Comparison of ENCODE assay signal across 8 mouse cellular contexts in the genomic region with DNA sequence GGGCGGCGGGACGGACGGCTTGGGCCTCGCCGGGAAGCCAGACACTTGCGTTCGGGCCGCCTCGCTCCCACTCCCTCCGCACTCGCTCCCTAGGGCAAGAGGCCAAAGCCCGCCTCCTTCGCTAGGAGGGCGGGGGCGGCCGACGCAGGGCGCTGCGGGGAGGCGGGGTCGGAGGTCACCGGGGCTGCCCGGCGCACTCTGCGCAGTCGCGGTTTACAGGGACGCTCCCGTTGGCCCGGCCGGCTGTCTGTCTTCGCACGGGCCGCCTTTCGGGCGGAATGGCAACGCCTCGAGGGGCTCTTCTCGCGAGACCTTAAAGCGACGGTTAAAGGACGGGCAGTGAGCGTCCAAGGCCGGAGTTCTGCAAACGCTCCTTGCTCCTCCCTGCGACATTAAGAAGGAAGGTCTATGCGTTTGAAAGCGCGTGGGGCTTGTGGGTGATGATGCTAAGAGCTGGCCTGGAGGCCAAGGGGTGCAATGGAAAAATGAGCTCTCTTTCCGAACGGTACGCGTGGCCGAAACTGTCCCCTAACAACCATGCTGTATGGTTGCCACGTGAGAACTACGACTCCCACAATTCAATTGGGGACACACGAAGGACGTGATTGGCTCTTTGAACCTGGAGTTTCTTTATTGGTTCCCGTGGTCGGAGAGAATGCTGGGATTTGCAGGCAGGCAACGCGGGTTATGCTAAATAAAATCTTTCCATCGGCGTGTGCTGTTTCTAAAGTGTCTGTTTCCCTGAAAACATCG. TPM values are rescaled to one million over a fixed set of nuclear protein-coding genes. Genes with fewer than 3 reads are reported as not detected.
DNase-seq lines count a peak whose midpoint lies in the region; ATAC-seq and TF ChIP-seq lines count a peak whose summit lies in the region.

A gene (minus strand): TSS at position 87 of the 753 bp plus-strand sequence.

- peak; percentile 97 for DNase-seq in 3134 (ENCODE audit: extremely low read depth, insufficient read length, low spot score)
- DNase-seq in adrenal gland, postnatal 36 days = peak; percentile 99 to 100
- DNase-seq in heart, adult 18-20 months = peak; percentile 99 to 100
- peak; percentile 99 for DNase-seq in kidney, adult 2 months
- peak; percentile 97 to 99 for DNase-seq in spleen, adult 2 months (ENCODE audit: low read depth in 1 of 2, low spot score in 2 of 2)

- peak within 1 kb of the TSS; percentile 98 for H3K27ac ChIP-seq in embryonic facial prominence, embryonic 13.5 days
- H3K27ac ChIP-seq in kidney, adult 2 months (ENCODE audit: insufficient read depth, low read depth, low read length) = peak within 1 kb of the TSS; percentile 92
- peak within 1 kb of the TSS; percentile 99 for H3K27ac ChIP-seq in limb, embryonic 12.5 days
- H3K27ac ChIP-seq in midbrain, embryonic 15.5 days = peak within 1 kb of the TSS; percentile 96
- H3K27ac ChIP-seq in spleen, adult 2 months (ENCODE audit: insufficient read depth, low read length) = peak within 1 kb of the TSS; percentile 97

- peak within 1 kb of the TSS; percentile 100 for H3K4me3 ChIP-seq in embryonic facial prominence, embryonic 13.5 days
- H3K4me3 ChIP-seq in kidney, adult 2 months (ENCODE audit: insufficient read depth, low read depth, low read length) = peak within 1 kb of the TSS; percentile 95
- peak within 1 kb of the TSS; percentile 98 for H3K4me3 ChIP-seq in limb, embryonic 12.5 days (replicated peaks)
- peak within 1 kb of the TSS; percentile 88 for H3K4me3 ChIP-seq in midbrain, embryonic 15.5 days
- H3K4me3 ChIP-seq in spleen, adult 2 months (ENCODE audit: extremely low read depth, insufficient read depth, insufficient read length) = peak within 1 kb of the TSS; percentile 99

- peaks cover 19% of the 10 kb centered on the region for H3K4me1 ChIP-seq in embryonic facial prominence, embryonic 13.5 days
- H3K4me1 ChIP-seq in kidney, adult 2 months (ENCODE audit: control insufficient read depth, insufficient read depth, low read length) = peaks cover 6% of the 10 kb centered on the region; the same call in 1 of the 2 replicates
- H3K4me1 ChIP-seq in limb, embryonic 12.5 days (replicated peaks) = peaks cover 19% of the 10 kb centered on the region
- H3K4me1 ChIP-seq in midbrain, embryonic 15.5 days = peaks cover 20% of the 10 kb centered on the region
- peaks cover 3% of the 10 kb centered on the region for H3K4me1 ChIP-seq in spleen, adult 2 months (ENCODE audit: control insufficient read depth, insufficient read depth, insufficient read length)

- peak; percentile 81 for TF ChIP-seq POLR2A in kidney, adult 2 months (IDR thresholded peaks at IDR 0.05; ENCODE audit: low read depth, low read length)
- TF ChIP-seq POLR2A in spleen, adult 2 months (IDR thresholded peaks at IDR 0.05; ENCODE audit: low read depth, low read length) = peak; percentile 43

- peak within 1 kb of the TSS; percentile 78 for H3K4me2 ChIP-seq in embryonic facial prominence, embryonic 13.5 days
- H3K4me2 ChIP-seq in limb, embryonic 12.5 days = peak within 1 kb of the TSS; percentile 85
- H3K4me2 ChIP-seq in midbrain, embryonic 15.5 days = peak within 1 kb of the TSS; percentile 59

- H3K9ac ChIP-seq in embryonic facial prominence, embryonic 13.5 days = peak within 1 kb of the TSS; percentile 99
- H3K9ac ChIP-seq in limb, embryonic 12.5 days (replicated peaks) = peak within 1 kb of the TSS; percentile 97
- peak within 1 kb of the TSS; percentile 90 for H3K9ac ChIP-seq in midbrain, embryonic 15.5 days

- no peaks in the 10 kb centered on the region for H3K27me3 ChIP-seq in embryonic facial prominence, embryonic 13.5 days
- H3K27me3 ChIP-seq in kidney, adult 2 months (replicated peaks; ENCODE audit: control insufficient read depth, insufficient read depth, low read length) = no peaks in the 10 kb centered on the region
- H3K27me3 ChIP-seq in limb, embryonic 12.5 days = no peaks in the 10 kb centered on the region
- no peaks in the 10 kb centered on the region for H3K27me3 ChIP-seq in midbrain, embryonic 15.5 days (replicated peaks)
- H3K27me3 ChIP-seq in spleen, adult 2 months (ENCODE audit: control insufficient read depth, insufficient read depth, low read length) = no peaks in the 10 kb centered on the region

- H3K36me3 ChIP-seq in embryonic facial prominence, embryonic 13.5 days = peaks cover 12% of the 10 kb centered on the region
- no peaks in the 10 kb centered on the region for H3K36me3 ChIP-seq in kidney, adult 2 months (ENCODE audit: control insufficient read depth, insufficient read depth, low read length)
- H3K36me3 ChIP-seq in limb, embryonic 12.5 days = peaks cover 10% of the 10 kb centered on the region; the same call in 1 of the 2 replicates
- H3K36me3 ChIP-seq in midbrain, embryonic 15.5 days (replicated peaks) = no peaks in the 10 kb centered on the region; the same call in 1 of the 2 replicates
- H3K36me3 ChIP-seq in spleen, adult 2 months (ENCODE audit: control insufficient read depth, insufficient read depth, low read length) = no peaks in the 10 kb centered on the region

- WGBS in embryonic facial prominence, embryonic 13.5 days = under 1% methylated on average over 59 of the region's 67 CpGs
- under 1% methylated on average over 67 of the region's 67 CpGs for whole genome bisulfite sequencing in kidney, adult 2 months
- WGBS in limb, embryonic 12.5 days = under 1% methylated on average over 67 of the region's 67 CpGs
- under 1% methylated on average over 66 of the region's 67 CpGs for WGBS in midbrain, embryonic 15.5 days
- WGBS in spleen, adult 2 months = under 1% methylated on average over 67 of the region's 67 CpGs

- ATAC-seq in embryonic facial prominence, embryonic 13.5 days (ENCODE audit: insufficient number of reproducible peaks, insufficient read depth, low FRiP score, low TSS enrichment, low read depth) = peak; percentile 98
- peak; percentile 98 for ATAC-seq in limb, embryonic 12.5 days (ENCODE audit: insufficient number of reproducible peaks, insufficient read depth, low FRiP score, low TSS enrichment, low read depth)
- peak; percentile 98 for ATAC-seq in midbrain, embryonic 15.5 days (replicated peaks)

- H3K9me3 ChIP-seq in embryonic facial prominence, embryonic 13.5 days = no peaks in the 10 kb centered on the region
- no peaks in the 10 kb centered on the region for H3K9me3 ChIP-seq in limb, embryonic 12.5 days
- H3K9me3 ChIP-seq in midbrain, embryonic 15.5 days = no peaks in the 10 kb centered on the region

- no peak for TF ChIP-seq CTCF in kidney, adult 2 months (conservative IDR thresholded peaks at IDR 0.05; ENCODE audit: insufficient read depth, insufficient read length, low read depth, low read length)
- no peak for TF ChIP-seq CTCF in spleen, adult 2 months (IDR thresholded peaks at IDR 0.05; ENCODE audit: extremely low read depth, insufficient read depth, insufficient read length, insufficient replicate concordance)

RNA-seq across cellular contexts. Expression of the gene that starts here (rescaled TPM):
- 100 to 1,000 TPM; 109 to 119 TPM for total RNA-seq in adrenal gland, postnatal 36 days (2021)
- 60.8 and 63.6 TPM in 2 replicates for polyA plus RNA-seq in embryonic facial prominence, embryonic 13.5 days (2015; fragmentation: Nextera tagmentation; extraction: Ambion mirVana)
- total RNA-seq in heart, adult 18-20 months (2021) = 10 to 100 TPM; 35.8 to 48.5 TPM
- polyA plus RNA-seq in kidney, adult 2 months (2012; rRNA removed) = 25.7 and 27.1 TPM in 2 replicates
- polyA plus RNA-seq in limb, embryonic 12.5 days (2016; fragmentation: Nextera tagmentation; extraction: Ambion mirVana) = 114 and 118 TPM in 2 replicates
- 44.0 and 47.2 TPM in 2 replicates for polyA plus RNA-seq in midbrain, embryonic 15.5 days (2015; fragmentation: Nextera tagmentation; extraction: Ambion mirVana)
- polyA plus RNA-seq in spleen, adult 2 months (2012; rRNA removed) = 17.2 and 18.5 TPM in 2 replicates

Comparison
In these comparisons a context has a peak if more than half of its experiments do, and no peak if none do; other contexts are left out.
1. Peak in every context shown above with its lines: DNase-seq, ATAC-seq, H3K4me3 ChIP-seq and H3K27ac ChIP-seq.